Mouse (Mus musculus) monocyte, adult 2 months (primary cell): Measurements from ENCODE around the gene Itgb3.

ENCODE experiments used
- DNase-seq, 2 experiments: peaks; one replicate each; pipeline ENCODE4 v3.0.0; 2022; ENCODE audit warnings: low spot score in 2 of 2, low read depth in 1 of 2

The Itgb3 gene

GRCm38 (mm10) chr11:104619084-104620022, 11.6 kb downstream of the Itgb3 start:
- no peak for DNase-seq

GRCm38 (mm10) chr11:104622040-104622962, 14.5 kb downstream of the Itgb3 start:
- DNase-seq = no peak

- no peak for DNase-seq
Measured at GRCm38 (mm10) chr11:104624791-104625391, 17.1 kb downstream of the Itgb3 start.

- DNase-seq = no peak
Measured at GRCm38 (mm10) chr11:104625453-104626402, 17.9 kb downstream of the Itgb3 start.

GRCm38 (mm10) chr11:104626635-104627034, 18.8 kb downstream of the Itgb3 start:
- DNase-seq = no peak

- no peak for DNase-seq
Measured at GRCm38 (mm10) chr11:104627616-104628301, 20.0 kb downstream of the Itgb3 start.

- DNase-seq = no peak
Measured at GRCm38 (mm10) chr11:104628566-104628965, 20.8 kb downstream of the Itgb3 start.

GRCm38 (mm10) chr11:104630185-104630835, 22.5 kb downstream of the Itgb3 start:
- DNase-seq = no peak

- DNase-seq = no peak
Measured at GRCm38 (mm10) chr11:104631306-104631705, 23.5 kb downstream of the Itgb3 start.

- peak in 1 of 2 experiments; percentile 41 for DNase-seq
Measured at GRCm38 (mm10) chr11:104637010-104637409, 29.2 kb downstream of the Itgb3 start.

- no peak for DNase-seq
Measured at GRCm38 (mm10) chr11:104638006-104638405, 30.2 kb downstream of the Itgb3 start.

- no peak for DNase-seq
Measured at GRCm38 (mm10) chr11:104638906-104639305, 31.1 kb downstream of the Itgb3 start.

GRCm38 (mm10) chr11:104639634-104640033, 31.8 kb downstream of the Itgb3 start:
- no peak for DNase-seq

GRCm38 (mm10) chr11:104640894-104641293, 33.1 kb downstream of the Itgb3 start:
- DNase-seq = no peak

- DNase-seq = no peak
Measured at GRCm38 (mm10) chr11:104643236-104643635, 35.4 kb downstream of the Itgb3 start.

- no peak for DNase-seq
Measured at GRCm38 (mm10) chr11:104645402-104645801, 37.6 kb downstream of the Itgb3 start.

GRCm38 (mm10) chr11:104646173-104646572, 38.4 kb downstream of the Itgb3 start:
- no peak for DNase-seq

GRCm38 (mm10) chr11:104646611-104647010, 38.8 kb downstream of the Itgb3 start:
- no peak for DNase-seq
